Mouse (Mus musculus) heart, embryonic 11.5 days (tissue): ENCODE data around the gene Nfkb2. TPM values are rescaled to one million over a fixed set of nuclear protein-coding genes. Genes with fewer than 3 reads are reported as not detected.
A peak's percentile ranks its signal among the peaks of the same experiment; 100 is the strongest.

Experiments used
- ATAC-seq: fragments of 200-750 bp; cut with Nextera tagmentation; replicated peaks from 2 replicates; pipeline ENCODE4 v1.8.0; 2017; ENCODE audit warnings: moderate library complexity; ENCODE audit not compliant: insufficient number of reproducible peaks, low FRiP score, low TSS enrichment
- H3K27ac ChIP-seq: fragments of 300-500 bp; sonication (generic); 2 replicates; pipeline ENCODE4 v1.5.1; 2014; ENCODE audit warnings: mild to moderate bottlenecking, low read depth, low read length
- H3K27me3 ChIP-seq: fragments of 300-500 bp; sonication (generic); 2 replicates; pipeline ENCODE4 v1.6.1; 2014; ENCODE audit warnings: mild to moderate bottlenecking, low read length, mixed read lengths; ENCODE audit not compliant: control insufficient read depth, insufficient read depth
- H3K36me3 ChIP-seq: fragments of 300-500 bp; sonication (generic); 2 replicates; pipeline ENCODE4 v1.6.1; 2014; ENCODE audit warnings: mild to moderate bottlenecking, low read length, moderate library complexity, mixed read lengths; ENCODE audit not compliant: control insufficient read depth, insufficient read depth
- H3K4me1 ChIP-seq: fragments of 300-500 bp; sonication (generic); 2 replicates; pipeline ENCODE4 v1.6.1; 2014; ENCODE audit warnings: low read length; ENCODE audit not compliant: control insufficient read depth, insufficient read depth
- H3K4me2 ChIP-seq: fragments of 300-500 bp; sonication (generic); 2 replicates; pipeline ENCODE4 v1.6.1; 2014; ENCODE audit warnings: mild to moderate bottlenecking, moderate library complexity
- H3K4me3 ChIP-seq: fragments of 300-500 bp; sonication (generic); 2 replicates; pipeline ENCODE4 v1.5.1; 2014; ENCODE audit warnings: low read depth, low read length
- H3K9ac ChIP-seq: fragments of 300-500 bp; sonication (generic); 2 replicates; pipeline ENCODE4 v1.6.1; 2014; ENCODE audit warnings: mild to moderate bottlenecking, low read depth, low read length, moderate library complexity
- H3K9me3 ChIP-seq: fragments of 300-500 bp; sonication (generic); replicated peaks from 2 replicates; pipeline ENCODE4 v1.6.1; 2016; ENCODE audit warnings: low read length; ENCODE audit not compliant: control insufficient read depth
- WGBS: fragments of 180-500 bp; shearing (Covaris S2); extraction: QIAGEN DNeasy Blood & Tissue Kit; methylation state at CpG from one replicate; pipeline ENCODE4 v1.1.7; 2014; ENCODE audit not compliant: insufficient replicate concordance; 5-methylcytosine and 5-hydroxymethylcytosine counted together
- microRNA counts: library from miRNA; unstranded; fragments of <30 nt; microRNA quantifications from one replicate; lab custom pipeline; 2015
- microRNA-seq: library from miRNA; unstranded; fragments of <30 nt; microRNA quantifications from one replicate; pipeline ENCODE4, GENCODE M21; 2016; ENCODE audit warnings: borderline number of aligned reads
- polyA plus RNA-seq: library from polyadenylated mRNA; unstranded; fragments of >200 nt; fragmentation: Nextera tagmentation; extraction: Ambion mirVana; gene quantifications from 2 replicates; pipeline ENCODE4 v1.2.1, GENCODE M21; 2014

Nfkb2 gene
- polyA plus RNA-seq, 1 experiment from 2014 or later, result 7.3 TPM

- no peak for ATAC-seq
- Histone ChIP-seq H3K4me3 (peak within 1 kb of the TSS; percentile 51), H3K27me3 (peaks cover 31% of the 10 kb centered on the region), H3K9me3 (no peaks in the 10 kb centered on the region), H3K4me2 (peak within 1 kb of the TSS; percentile 97), H3K9ac (peak within 1 kb of the TSS; percentile 72), H3K27ac (no peak within 1 kb of the TSS), H3K36me3 (no peaks in the 10 kb centered on the region), H3K4me1 (peaks cover 6% of the 10 kb centered on the region; the same call in 1 of the 2 replicates)
- WGBS, result 47% methylated on average over 10 of the region's 10 CpGs
Observed at GRCm38 (mm10) chr19:46350168-46350932, 46.2 kb downstream of the Nfkb2 start, which contains the start of gene 2310034G01Rik. TSS of gene 2310034G01Rik (minus strand) at chr19:46350302.

- Histone ChIP-seq H3K9ac (peak overlapping the region; percentile 66), H3K4me2 (peak overlapping the region; percentile 86)
Observed at GRCm38 (mm10) chr19:46356701-46357138, 52.6 kb downstream of the Nfkb2 start.

GRCm38 (mm10) chr19:46357344-46358280, 53.5 kb downstream of the Nfkb2 start:
- Histone ChIP-seq H3K9me3 (no peaks in the 10 kb centered on the region), H3K27me3 (peaks cover 20% of the 10 kb centered on the region), H3K36me3 (no peaks in the 10 kb centered on the region), H3K9ac (peak overlapping the region; percentile 66), H3K4me3 (peak overlapping the region; percentile 51), H3K4me2 (peak overlapping the region; percentile 86), H3K4me1 (peaks cover 5% of the 10 kb centered on the region), H3K27ac (no peak overlapping the region)
- 19% methylated on average over 25 of the region's 25 CpGs for whole genome bisulfite sequencing
- ATAC-seq, result no peak

More at GRCm38 (mm10) chr19:46356701-46357138, 52.6 kb downstream of the Nfkb2 start:
- H3K27me3 ChIP-seq, result peaks cover 20% of the 10 kb centered on the region
- no peak overlapping the region for H3K27ac ChIP-seq
- no peaks in the 10 kb centered on the region for H3K36me3 ChIP-seq
- peaks cover 5% of the 10 kb centered on the region for H3K4me1 ChIP-seq
- ATAC-seq, result peak; percentile 84
- H3K4me3 ChIP-seq, result peak overlapping the region; percentile 51
- WGBS, result 1% methylated on average over 29 of the region's 29 CpGs
- no peaks in the 10 kb centered on the region for H3K9me3 ChIP-seq

- Histone ChIP-seq H3K27me3 (peaks cover 20% of the 10 kb centered on the region), H3K4me1 (peaks cover 5% of the 10 kb centered on the region), H3K36me3 (no peaks in the 10 kb centered on the region), H3K4me2 (no peak overlapping the region), H3K9ac (no peak overlapping the region), H3K9me3 (no peaks in the 10 kb centered on the region), H3K4me3 (no peak overlapping the region), H3K27ac (no peak overlapping the region)
- 59% methylated on average over 4 of the region's 4 CpGs for WGBS
- ATAC-seq, result no peak
Observed at GRCm38 (mm10) chr19:46358381-46358780, 54.3 kb downstream of the Nfkb2 start.

MicroRNAs within 50 kb of the gene (microRNA counts, 519-probe panel; counts per million panel counts)
- microRNA mmu-miR-146b (lab: Ali Mortazavi, UCI), result 2,083 counts per million, percentile 3 among the panel's probes with 10 or more counts

Small RNA genes lying within 50 kb of the gene (microRNA-seq; reads per million reads assigned to microRNA genes)
- 0.34 reads per million for gene Mir146b

Other genes with a start within 250 kb of the Nfkb2 start
- gene Nolc1, start 228.5 kb upstream of the Nfkb2 start, polyA plus RNA-seq, result 64.1 and 65.4 TPM in 2 replicates
- not detected in 2 replicates for gene Elovl3, start 172.4 kb upstream of the Nfkb2 start, polyA plus RNA-seq
- gene Pitx3, start 156.0 kb upstream of the Nfkb2 start, polyA plus RNA-seq, result 0.26 TPM in 1 of 2 replicates, not detected in the other
- gene Gbf1, start 151.8 kb upstream of the Nfkb2 start, polyA plus RNA-seq, result 34.0 and 45.7 TPM in 2 replicates
- 8.8 and 9.1 TPM in 2 replicates for gene Psd, start 22.8 kb downstream of the Nfkb2 start, polyA plus RNA-seq
- 9.6 and 9.7 TPM in 2 replicates for gene Fbxl15, start 23.9 kb downstream of the Nfkb2 start, polyA plus RNA-seq
- 124 and 139 TPM in 2 replicates for gene Cuedc2, start 34.4 kb downstream of the Nfkb2 start, polyA plus RNA-seq
- 3.1 and 4.0 TPM in 2 replicates for gene Mfsd13a, start 36.8 kb downstream of the Nfkb2 start, polyA plus RNA-seq
- 0.90 and 1.0 TPM in 2 replicates for gene 2310034G01Rik, start 46.0 kb downstream of the Nfkb2 start, polyA plus RNA-seq
- 112 and 130 TPM in 2 replicates for gene Actr1a, start 91.4 kb downstream of the Nfkb2 start, polyA plus RNA-seq
- gene Sufu, start 92.6 kb downstream of the Nfkb2 start, polyA plus RNA-seq, result 21.5 and 24.4 TPM in 2 replicates
- 18.0 and 18.6 TPM in 2 replicates for gene Trim8, start 197.4 kb downstream of the Nfkb2 start, polyA plus RNA-seq